ENCODE assay signal across 10 mouse cellular contexts in the genomic region with DNA sequence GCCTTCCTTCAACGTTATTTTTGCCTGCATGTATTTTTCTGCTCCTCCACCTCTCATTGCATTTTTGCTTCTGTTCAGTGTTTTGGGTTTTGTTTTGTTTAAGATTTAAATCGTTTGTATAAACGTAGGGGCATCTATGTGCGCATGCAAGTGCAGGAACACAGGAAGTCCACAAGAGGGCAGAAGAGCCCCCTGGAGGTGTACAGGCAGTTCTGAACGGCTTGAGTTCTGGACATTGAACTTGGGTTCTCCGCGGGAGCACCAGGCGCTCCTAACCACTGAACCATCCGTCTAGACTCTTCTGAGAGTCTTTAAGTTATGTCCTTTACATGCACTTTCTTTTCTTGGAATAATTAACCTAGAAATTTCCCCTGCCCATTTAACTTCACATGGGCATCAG. TPM values are rescaled to one million over a fixed set of nuclear protein-coding genes. Genes with fewer than 3 reads are reported as not detected.
DNase-seq lines count a peak whose midpoint lies in the region; ATAC-seq and TF ChIP-seq lines count a peak whose summit lies in the region.
"Had no signal": no experiment of that assay in that cellular context is flagged by ENCODE, and none has a peak within 500 bp of the region (broad histone marks: within the 10 kb centered on the region; RNA-seq: fewer than 3 reads in every experiment).

No protein-coding gene starts in this region.

- H3K4me2 ChIP-seq in intestine, embryonic 14.5 days (ENCODE audit: low read length) = no peak overlapping the region
- H3K4me2 ChIP-seq in intestine, embryonic 15.5 days (replicated peaks) = no peak overlapping the region
- H3K4me2 ChIP-seq in liver, postnatal 0 days (ENCODE audit: low read depth, low read length) = no peak overlapping the region
- H3K4me2 ChIP-seq: embryonic facial prominence, embryonic 13.5 days; limb, embryonic 12.5 days had no signal

- no peak overlapping the region for H3K9ac ChIP-seq in intestine, embryonic 14.5 days (ENCODE audit: low read length)
- H3K9ac ChIP-seq in intestine, embryonic 15.5 days = no peak overlapping the region
- no peak overlapping the region for H3K9ac ChIP-seq in liver, postnatal 0 days (replicated peaks)
- H3K9ac ChIP-seq: embryonic facial prominence, embryonic 13.5 days; limb, embryonic 12.5 days had no signal

- TF ChIP-seq EP300 in liver, postnatal 0 days (IDR thresholded peaks at IDR 0.05; ENCODE audit: low read depth) = no peak

- H3K27me3 ChIP-seq in intestine, embryonic 14.5 days (replicated peaks; ENCODE audit: control insufficient read depth, insufficient read depth, low read length) = no peaks in the 10 kb centered on the region
- no peaks in the 10 kb centered on the region for H3K27me3 ChIP-seq in intestine, embryonic 15.5 days (replicated peaks)
- H3K27me3 ChIP-seq in G1E (ENCODE audit: insufficient read depth, low read length) = no peaks in the 10 kb centered on the region
- no peaks in the 10 kb centered on the region for H3K27me3 ChIP-seq in liver, postnatal 0 days (ENCODE audit: insufficient read depth, low read length)
- no peaks in the 10 kb centered on the region for H3K27me3 ChIP-seq in small intestine, adult 2 months (ENCODE audit: control insufficient read depth, insufficient read depth, low read length)
- H3K27me3 ChIP-seq: embryonic facial prominence, embryonic 13.5 days; limb, embryonic 12.5 days had no signal

- H3K27ac ChIP-seq in intestine, embryonic 14.5 days (ENCODE audit: low read depth) = no peak overlapping the region
- H3K27ac ChIP-seq in intestine, embryonic 15.5 days = no peak overlapping the region
- H3K27ac ChIP-seq in liver, postnatal 0 days (ENCODE audit: low read depth) = no peak overlapping the region
- no peak overlapping the region for H3K27ac ChIP-seq in small intestine, adult 2 months (ENCODE audit: insufficient read depth, low read depth, low read length)
- H3K27ac ChIP-seq: embryonic facial prominence, embryonic 13.5 days; limb, embryonic 12.5 days had no signal

- peak; percentile 59 for DNase-seq in intestine, embryonic 14.5 days (ENCODE audit: low spot score)
- peak; percentile 21 for DNase-seq in G1E (ENCODE audit: low spot score)
- peak; percentile 37 for DNase-seq in brain, embryonic 14.5 days (ENCODE audit: low read depth)
- peak; percentile 42 to 60 for DNase-seq in heart, postnatal 10 days
- peak; percentile 50 for DNase-seq in liver, postnatal 0 days
- no peak for DNase-seq in ovary, adult 18-20 months (ENCODE audit: low spot score)

- TF ChIP-seq CTCF in G1E (IDR thresholded peaks at IDR 0.05; ENCODE audit: low read depth, low read length) = peak; percentile 78
- TF ChIP-seq CTCF in brain, embryonic 14.5 days (IDR thresholded peaks at IDR 0.05; ENCODE audit: borderline replicate concordance, extremely low read depth, insufficient read depth, insufficient read length) = peak; percentile 74
- TF ChIP-seq CTCF in liver, postnatal 0 days (IDR thresholded peaks at IDR 0.05; ENCODE audit: low read depth) = peak; percentile 86
- peak; percentile 86 for TF ChIP-seq CTCF in small intestine, adult 2 months (IDR thresholded peaks at IDR 0.05; ENCODE audit: extremely low read depth, insufficient read length, insufficient replicate concordance, low read depth, low read length)

- ATAC-seq in intestine, embryonic 14.5 days (replicated peaks; ENCODE audit: low FRiP score, low TSS enrichment, low read depth) = no peak
- no peak for ATAC-seq in intestine, embryonic 15.5 days
- ATAC-seq in G1E (ENCODE audit: extremely low read depth, insufficient number of reproducible peaks, low FRiP score, poor library complexity, severe bottlenecking) = no peak
- no peak for ATAC-seq in liver, postnatal 0 days

- no peak for TF ChIP-seq POLR2A in brain, embryonic 14.5 days (IDR thresholded peaks at IDR 0.05; ENCODE audit: borderline replicate concordance, extremely low read depth, insufficient read depth, insufficient read length, poor library complexity, severe bottlenecking)
- no peak for TF ChIP-seq POLR2A in small intestine, adult 2 months (IDR thresholded peaks at IDR 0.05; ENCODE audit: low read depth, low read length)

- H3K4me3 ChIP-seq in intestine, embryonic 14.5 days (ENCODE audit: low read depth, low read length) = no peak overlapping the region
- H3K4me3 ChIP-seq in intestine, embryonic 15.5 days (replicated peaks) = no peak overlapping the region
- H3K4me3 ChIP-seq in G1E (ENCODE audit: low read depth, low read length) = no peak overlapping the region
- H3K4me3 ChIP-seq in liver, postnatal 0 days (ENCODE audit: low read depth, low read length) = no peak overlapping the region
- no peak overlapping the region for H3K4me3 ChIP-seq in small intestine, adult 2 months (ENCODE audit: low read depth, low read length)
- H3K4me3 ChIP-seq: embryonic facial prominence, embryonic 13.5 days; limb, embryonic 12.5 days had no signal

- H3K36me3 ChIP-seq in intestine, embryonic 14.5 days (ENCODE audit: control insufficient read depth, insufficient read depth, low read length) = no peaks in the 10 kb centered on the region
- H3K36me3 ChIP-seq in intestine, embryonic 15.5 days = no peaks in the 10 kb centered on the region
- peaks cover 54% of the 10 kb centered on the region for H3K36me3 ChIP-seq in G1E (replicated peaks)
- no peaks in the 10 kb centered on the region for H3K36me3 ChIP-seq in liver, postnatal 0 days (replicated peaks; ENCODE audit: insufficient read depth, low read length)
- no peaks in the 10 kb centered on the region for H3K36me3 ChIP-seq in small intestine, adult 2 months (ENCODE audit: control insufficient read depth, insufficient read depth, low read length)
- H3K36me3 ChIP-seq: limb, embryonic 12.5 days had no signal

- 50% methylated on average over 9 of the region's 9 CpGs for WGBS in intestine, embryonic 14.5 days
- 42% methylated on average over 9 of the region's 9 CpGs for WGBS in intestine, embryonic 15.5 days
- 38% methylated on average over 9 of the region's 9 CpGs for WGBS in liver, postnatal 0 days (ENCODE audit: insufficient replicate concordance)
- 27% methylated on average over 9 of the region's 9 CpGs for WGBS in small intestine, adult 2 months

- intact Hi-C loops in heart, postnatal 10 days (cut with DNase I) = loop anchor here (2.0 to 10.0 kb wide), 3 partner anchors 205 to 485 kb away; no protein-coding TSS in a partner anchor

- H3K4me1 ChIP-seq in intestine, embryonic 14.5 days (replicated peaks; ENCODE audit: control insufficient read depth, insufficient read depth, low read length) = no peaks in the 10 kb centered on the region
- H3K4me1 ChIP-seq in intestine, embryonic 15.5 days (replicated peaks) = no peaks in the 10 kb centered on the region
- H3K4me1 ChIP-seq in G1E (ENCODE audit: insufficient read depth, low read depth, low read length) = peaks cover 16% of the 10 kb centered on the region
- peaks cover 5% of the 10 kb centered on the region; the same call in 1 of the 2 replicates for H3K4me1 ChIP-seq in liver, postnatal 0 days (ENCODE audit: insufficient read depth)
- H3K4me1 ChIP-seq in small intestine, adult 2 months (ENCODE audit: control insufficient read depth, insufficient read depth, insufficient read length, low read length) = no peaks in the 10 kb centered on the region
- H3K4me1 ChIP-seq: embryonic facial prominence, embryonic 13.5 days had no signal

- no peaks in the 10 kb centered on the region for H3K9me3 ChIP-seq in intestine, embryonic 14.5 days (ENCODE audit: control insufficient read depth, low read length)
- no peaks in the 10 kb centered on the region for H3K9me3 ChIP-seq in intestine, embryonic 15.5 days
- H3K9me3 ChIP-seq in G1E (replicated peaks) = no peaks in the 10 kb centered on the region
- H3K9me3 ChIP-seq in liver, postnatal 0 days (ENCODE audit: low read length) = no peaks in the 10 kb centered on the region
- H3K9me3 ChIP-seq: embryonic facial prominence, embryonic 13.5 days; limb, embryonic 12.5 days had no signal

RNA-seq across cellular contexts. Expression of gene St3gal3, which starts 44.8 kb away (rescaled TPM):
- polyA plus RNA-seq in intestine, embryonic 14.5 days (2014; fragmentation: Nextera tagmentation; extraction: Ambion mirVana) = 4.5 and 4.7 TPM in 2 replicates
- 7.5 and 8.2 TPM in 2 replicates for polyA plus RNA-seq in intestine, embryonic 15.5 days (2015; fragmentation: Nextera tagmentation; extraction: Ambion mirVana)
- total RNA-seq in G1E (2014; fragmentation: Nextera tagmentation) = 13.4 and 24.6 TPM in 2 replicates
- 6.9 and 10.3 TPM in 2 replicates for total RNA-seq in G1E (2017)
- polyA plus RNA-seq in G1E (2012) = 13.8 and 13.9 TPM in 2 replicates
- 30.5 and 36.9 TPM in 2 replicates for polyA plus RNA-seq in brain, embryonic 14.5 days (2012; rRNA removed)
- 10 to 100 TPM; 31.1 to 31.5 TPM for total RNA-seq in heart, postnatal 10 days (2021)
- polyA plus RNA-seq in liver, postnatal 0 days (2015; fragmentation: Nextera tagmentation; extraction: Ambion mirVana) = 4.5 and 5.1 TPM in 2 replicates
- 6.6 and 8.1 TPM in 2 replicates for polyA plus RNA-seq in small intestine, adult 2 months (2012; rRNA removed)
